Mouse (Mus musculus): ENCODE measurements at regions not wholly inside any gene's neighbourhood (a gene's known extent, or its start where the extent isn't known, plus 50 kb on each side); places are given as distances from the start of the nearest gene placed in this dataset.

GRCm38 (mm10) chr13:51975330-51975729 lies 128.9 kb downstream of the Gadd45g start:
- Histone ChIP-seq H3K9ac (ENCODE audit: low read depth, low read length) (no peak overlapping the region), H3K27me3 (ENCODE audit: control insufficient read depth, insufficient read depth, low read length) (no peaks in the 10 kb centered on the region), H3K79me2 (ENCODE audit: control insufficient read depth, insufficient read depth, low read length) (no peaks in the 10 kb centered on the region), H3K4me3 (ENCODE audit: insufficient read depth, low read depth, low read length) (no peak overlapping the region), H3K36me3 (ENCODE audit: control insufficient read depth, insufficient read depth, low read length) (no peaks in the 10 kb centered on the region), H3K27ac (replicated peaks; ENCODE audit: insufficient read depth, low read depth, low read length) (no peak overlapping the region), H3K4me1 (ENCODE audit: control insufficient read depth, insufficient read depth, low read length) (no peaks in the 10 kb centered on the region)
- no peak for DNase-seq (ENCODE audit: extremely low read depth, low read depth, low spot score)
- WGBS: 92% methylated on average over 10 of the region's 10 CpGs
- TF ChIP-seq CTCF (IDR thresholded peaks at IDR 0.05; ENCODE audit: low read depth, low read length): no peak
- TF ChIP-seq POLR2A (IDR thresholded peaks at IDR 0.05; ENCODE audit: extremely low read depth, insufficient read depth, low read length): no peak

GRCm38 (mm10) chr13:51975801-51976601 lies 129.5 kb downstream of the Gadd45g start:
- H3K4me1 ChIP-seq (ENCODE audit: control insufficient read depth, insufficient read depth, low read length): no peaks in the 10 kb centered on the region
- no peaks in the 10 kb centered on the region for H3K27me3 ChIP-seq (ENCODE audit: control insufficient read depth, insufficient read depth, low read length)
- H3K27ac ChIP-seq (replicated peaks; ENCODE audit: insufficient read depth, low read depth, low read length): no peak overlapping the region
- no peak for DNase-seq (ENCODE audit: extremely low read depth, low read depth, low spot score)
- no peaks in the 10 kb centered on the region for H3K36me3 ChIP-seq (ENCODE audit: control insufficient read depth, insufficient read depth, low read length)
- no peak overlapping the region for H3K9ac ChIP-seq (ENCODE audit: low read depth, low read length)
- no peaks in the 10 kb centered on the region for H3K79me2 ChIP-seq (ENCODE audit: control insufficient read depth, insufficient read depth, low read length)
- 80% methylated on average over 7 of the region's 7 CpGs for WGBS
- no peak overlapping the region for H3K4me3 ChIP-seq (ENCODE audit: insufficient read depth, low read depth, low read length)
- TF ChIP-seq POLR2A (IDR thresholded peaks at IDR 0.05; ENCODE audit: extremely low read depth, insufficient read depth, low read length) (no peak), CTCF (IDR thresholded peaks at IDR 0.05; ENCODE audit: low read depth, low read length) (no peak)

GRCm38 (mm10) chr13:51976620-51977214 lies 130.2 kb downstream of the Gadd45g start:
- Histone ChIP-seq H3K79me2 (ENCODE audit: control insufficient read depth, insufficient read depth, low read length) (no peaks in the 10 kb centered on the region), H3K36me3 (ENCODE audit: control insufficient read depth, insufficient read depth, low read length) (no peaks in the 10 kb centered on the region), H3K4me3 (ENCODE audit: insufficient read depth, low read depth, low read length) (no peak overlapping the region), H3K27ac (replicated peaks; ENCODE audit: insufficient read depth, low read depth, low read length) (no peak overlapping the region), H3K4me1 (ENCODE audit: control insufficient read depth, insufficient read depth, low read length) (no peaks in the 10 kb centered on the region), H3K9ac (ENCODE audit: low read depth, low read length) (no peak overlapping the region), H3K27me3 (ENCODE audit: control insufficient read depth, insufficient read depth, low read length) (no peaks in the 10 kb centered on the region)
- TF ChIP-seq POLR2A (IDR thresholded peaks at IDR 0.05; ENCODE audit: extremely low read depth, insufficient read depth, low read length) (no peak), CTCF (IDR thresholded peaks at IDR 0.05; ENCODE audit: low read depth, low read length) (no peak)
- DNase-seq (ENCODE audit: extremely low read depth, low read depth, low spot score): no peak
- 90% methylated on average over 6 of the region's 6 CpGs for WGBS

- DNase-seq (ENCODE audit: extremely low read depth, low read depth, low spot score): no peak
- Histone ChIP-seq H3K79me2 (ENCODE audit: control insufficient read depth, insufficient read depth, low read length) (no peaks in the 10 kb centered on the region), H3K27ac (replicated peaks; ENCODE audit: insufficient read depth, low read depth, low read length) (no peak overlapping the region), H3K4me3 (ENCODE audit: insufficient read depth, low read depth, low read length) (no peak overlapping the region), H3K27me3 (ENCODE audit: control insufficient read depth, insufficient read depth, low read length) (no peaks in the 10 kb centered on the region), H3K36me3 (ENCODE audit: control insufficient read depth, insufficient read depth, low read length) (no peaks in the 10 kb centered on the region), H3K4me1 (ENCODE audit: control insufficient read depth, insufficient read depth, low read length) (no peaks in the 10 kb centered on the region), H3K9ac (ENCODE audit: low read depth, low read length) (no peak overlapping the region)
- 49% methylated on average over 5 of the region's 5 CpGs for WGBS
- TF ChIP-seq POLR2A (IDR thresholded peaks at IDR 0.05; ENCODE audit: extremely low read depth, insufficient read depth, low read length): no peak
- no peak for TF ChIP-seq CTCF (IDR thresholded peaks at IDR 0.05; ENCODE audit: low read depth, low read length)
Observed at GRCm38 (mm10) chr13:51979301-51979977, 133.0 kb downstream of the Gadd45g start.

GRCm38 (mm10) chr13:51980344-51980743 lies 133.9 kb downstream of the Gadd45g start:
- no peaks in the 10 kb centered on the region for H3K4me1 ChIP-seq (ENCODE audit: control insufficient read depth, insufficient read depth, low read length)

More at GRCm38 (mm10) chr13:51980344-51980743, 133.9 kb downstream of the Gadd45g start:
- no peak for DNase-seq (ENCODE audit: extremely low read depth, low read depth, low spot score)
- Histone ChIP-seq H3K79me2 (ENCODE audit: control insufficient read depth, insufficient read depth, low read length) (no peaks in the 10 kb centered on the region), H3K9ac (ENCODE audit: low read depth, low read length) (no peak overlapping the region), H3K4me3 (ENCODE audit: insufficient read depth, low read depth, low read length) (no peak overlapping the region), H3K27ac (replicated peaks; ENCODE audit: insufficient read depth, low read depth, low read length) (no peak overlapping the region), H3K27me3 (ENCODE audit: control insufficient read depth, insufficient read depth, low read length) (no peaks in the 10 kb centered on the region), H3K36me3 (ENCODE audit: control insufficient read depth, insufficient read depth, low read length) (no peaks in the 10 kb centered on the region)
- 84% methylated on average over 1 of the region's 1 CpGs for WGBS
- TF ChIP-seq CTCF (IDR thresholded peaks at IDR 0.05; ENCODE audit: low read depth, low read length): no peak
- no peak for TF ChIP-seq POLR2A (IDR thresholded peaks at IDR 0.05; ENCODE audit: extremely low read depth, insufficient read depth, low read length)

All from liver, adult 2 months (tissue).